Mouse (Mus musculus): Measurements from ENCODE around the gene Ubxn6.

DNA sequence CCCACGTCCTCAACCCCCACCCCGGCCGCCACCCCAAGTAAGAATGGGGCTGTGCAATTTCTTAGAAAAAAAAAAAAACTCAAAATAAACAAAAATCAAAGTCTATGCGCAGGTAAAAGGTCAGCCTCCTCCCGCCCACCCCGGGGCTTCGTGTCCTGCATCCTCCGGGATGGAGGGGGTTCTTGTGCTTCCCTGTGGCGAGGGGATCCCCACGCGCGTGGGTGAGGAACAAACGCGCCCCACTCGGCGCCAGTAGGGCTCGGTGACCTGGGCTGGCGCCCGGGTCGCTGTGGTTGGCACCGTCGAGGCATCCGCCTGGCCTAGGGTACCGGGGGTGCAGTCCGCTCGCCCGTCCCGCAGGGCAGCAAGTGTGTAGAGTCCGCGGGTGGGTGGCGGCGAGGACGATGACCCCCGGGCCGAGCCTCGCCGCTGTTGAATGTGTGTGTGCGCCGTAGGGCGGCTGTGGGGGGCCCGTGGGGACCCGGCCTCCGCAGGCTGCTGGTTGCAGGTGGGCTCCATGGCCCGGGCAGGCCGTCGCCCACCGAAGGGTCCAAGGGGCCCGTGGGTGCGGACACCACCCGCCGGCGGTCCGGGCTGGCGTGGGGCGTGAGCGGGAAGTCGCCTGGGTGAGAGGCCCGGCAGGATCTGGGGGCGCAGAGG lies 49.0 kb upstream of the Ubxn6 start:
- no peak for TF ChIP-seq POLR2A (IDR thresholded peaks at IDR 0.05; ENCODE audit: low read depth, low read length)
- no peak for TF ChIP-seq CTCF (IDR thresholded peaks at IDR 0.05; ENCODE audit: extremely low read depth, insufficient read depth, insufficient read length, insufficient replicate concordance)
